Mouse (Mus musculus): ENCODE measurements at regions not wholly inside any gene's neighbourhood (a gene's known extent, or its start where the extent isn't known, plus 50 kb on each side); places are given as distances from the start of the nearest gene placed in this dataset.

- ATAC-seq (ENCODE audit: low FRiP score): no peak
- Histone ChIP-seq H3K9ac (no peak overlapping the region), H3K27ac (no peak overlapping the region), H3K36me3 (no peaks in the 10 kb centered on the region), H3K9me3 (no peaks in the 10 kb centered on the region), H3K4me1 (replicated peaks) (no peaks in the 10 kb centered on the region), H3K4me2 (no peak overlapping the region), H3K4me3 (no peak overlapping the region), H3K27me3 (no peaks in the 10 kb centered on the region)
- WGBS: 71% methylated on average over 10 of the region's 10 CpGs
These were observed 122.1 kb upstream of the Gm26657 start for GRCm38 (mm10) chr4:56617661-56618360.

- ATAC-seq (ENCODE audit: low FRiP score): no peak
These were observed 127.5 kb upstream of the Gm26657 start for GRCm38 (mm10) chr4:56612325-56612724.

GRCm38 (mm10) chr4:56611751-56612150 lies 128.1 kb upstream of the Gm26657 start:
- no peak overlapping the region for H3K27ac ChIP-seq

More at GRCm38 (mm10) chr4:56612325-56612724, 127.5 kb upstream of the Gm26657 start:
- Histone ChIP-seq H3K9ac (no peak overlapping the region), H3K27ac (no peak overlapping the region), H3K27me3 (no peaks in the 10 kb centered on the region), H3K9me3 (no peaks in the 10 kb centered on the region), H3K4me3 (no peak overlapping the region), H3K36me3 (no peaks in the 10 kb centered on the region), H3K4me1 (replicated peaks) (0 out of 2 replicates have a peak, but pooled peaks cover 4% of the 10 kb centered on the region), H3K4me2 (no peak overlapping the region)
- WGBS: 56% methylated on average over 4 of the region's 4 CpGs

GRCm38 (mm10) chr4:56610273-56610672 lies 129.6 kb upstream of the Gm26657 start:
- no peaks in the 10 kb centered on the region for H3K27me3 ChIP-seq
- H3K4me2 ChIP-seq: no peak overlapping the region
- no peak overlapping the region for H3K9ac ChIP-seq
- H3K27ac ChIP-seq: no peak overlapping the region
- H3K4me1 ChIP-seq (replicated peaks): 0 out of 2 replicates have a peak, but pooled peaks cover 4% of the 10 kb centered on the region
- H3K9me3 ChIP-seq: no peaks in the 10 kb centered on the region
- WGBS: 61% methylated on average over 6 of the region's 6 CpGs
- ATAC-seq (ENCODE audit: low FRiP score): no peak
- no peak overlapping the region for H3K4me3 ChIP-seq
- H3K36me3 ChIP-seq: no peaks in the 10 kb centered on the region

More at GRCm38 (mm10) chr4:56611751-56612150, 128.1 kb upstream of the Gm26657 start:
- H3K4me2 ChIP-seq: no peak overlapping the region
- 31% methylated on average over 4 of the region's 4 CpGs for WGBS
- no peak for ATAC-seq (ENCODE audit: low FRiP score)
- H3K4me3 ChIP-seq: no peak overlapping the region
- no peaks in the 10 kb centered on the region for H3K27me3 ChIP-seq
- no peaks in the 10 kb centered on the region for H3K9me3 ChIP-seq
- H3K36me3 ChIP-seq: no peaks in the 10 kb centered on the region
- H3K4me1 ChIP-seq (replicated peaks): 0 out of 2 replicates have a peak, but pooled peaks cover 4% of the 10 kb centered on the region
- no peak overlapping the region for H3K9ac ChIP-seq

GRCm38 (mm10) chr4:56608701-56609100 lies 131.2 kb upstream of the Gm26657 start:
- H3K27me3 ChIP-seq: no peaks in the 10 kb centered on the region
- H3K9me3 ChIP-seq: no peaks in the 10 kb centered on the region
- no peak overlapping the region for H3K9ac ChIP-seq
- ATAC-seq (ENCODE audit: low FRiP score): no peak
- no peak overlapping the region for H3K27ac ChIP-seq
- 0 out of 2 replicates have a peak, but pooled peaks cover 4% of the 10 kb centered on the region for H3K4me1 ChIP-seq (replicated peaks)
- no peaks in the 10 kb centered on the region for H3K36me3 ChIP-seq
- no peak overlapping the region for H3K4me3 ChIP-seq
- 84% methylated on average over 4 of the region's 4 CpGs for WGBS
- no peak overlapping the region for H3K4me2 ChIP-seq

GRCm38 (mm10) chr4:56598398-56598797 lies 141.5 kb upstream of the Gm26657 start:
- H3K4me2 ChIP-seq: no peak overlapping the region
- no peak for ATAC-seq (ENCODE audit: low FRiP score)
- WGBS: 77% methylated on average over 2 of the region's 2 CpGs

GRCm38 (mm10) chr4:56597931-56598330 lies 141.9 kb upstream of the Gm26657 start:
- H3K9ac ChIP-seq: no peak overlapping the region
- no peaks in the 10 kb centered on the region for H3K9me3 ChIP-seq
- H3K27me3 ChIP-seq: no peaks in the 10 kb centered on the region
- no peak for ATAC-seq (ENCODE audit: low FRiP score)
- no peaks in the 10 kb centered on the region for H3K4me1 ChIP-seq (replicated peaks)
- H3K27ac ChIP-seq: no peak overlapping the region
- no peak overlapping the region for H3K4me3 ChIP-seq
- no peak overlapping the region for H3K4me2 ChIP-seq
- H3K36me3 ChIP-seq: no peaks in the 10 kb centered on the region

More at GRCm38 (mm10) chr4:56598398-56598797, 141.5 kb upstream of the Gm26657 start:
- H3K4me1 ChIP-seq (replicated peaks): no peaks in the 10 kb centered on the region
- H3K9me3 ChIP-seq: no peaks in the 10 kb centered on the region
- H3K36me3 ChIP-seq: no peaks in the 10 kb centered on the region
- H3K4me3 ChIP-seq: no peak overlapping the region
- H3K27ac ChIP-seq: no peak overlapping the region
- no peak overlapping the region for H3K9ac ChIP-seq
- no peaks in the 10 kb centered on the region for H3K27me3 ChIP-seq

GRCm38 (mm10) chr4:56582405-56582804 lies 157.5 kb upstream of the Gm26657 start:
- Histone ChIP-seq H3K36me3 (no peaks in the 10 kb centered on the region), H3K9ac (no peak overlapping the region), H3K9me3 (no peaks in the 10 kb centered on the region), H3K27ac (no peak overlapping the region), H3K4me1 (replicated peaks) (no peaks in the 10 kb centered on the region), H3K4me3 (no peak overlapping the region), H3K27me3 (no peaks in the 10 kb centered on the region), H3K4me2 (no peak overlapping the region)
- 84% methylated on average over 3 of the region's 3 CpGs for WGBS
- ATAC-seq (ENCODE audit: low FRiP score): no peak

- Histone ChIP-seq H3K27ac (0 out of 2 replicates have a peak overlapping the region, but pooled peaks have one; percentile 12), H3K4me2 (peak overlapping the region; percentile 31)
- WGBS: 60% methylated on average over 15 of the region's 15 CpGs
These were observed 162.9 kb upstream of the Gm26657 start for GRCm38 (mm10) chr4:56576837-56577548.

GRCm38 (mm10) chr4:56552126-56552525 lies 187.7 kb upstream of the Gm26657 start:
- Histone ChIP-seq H3K4me2 (no peak overlapping the region), H3K4me3 (no peak overlapping the region), H3K9ac (no peak overlapping the region), H3K36me3 (no peaks in the 10 kb centered on the region), H3K9me3 (no peaks in the 10 kb centered on the region), H3K27me3 (no peaks in the 10 kb centered on the region), H3K4me1 (replicated peaks) (no peaks in the 10 kb centered on the region), H3K27ac (no peak overlapping the region)
- no peak for ATAC-seq (ENCODE audit: low FRiP score)

More at GRCm38 (mm10) chr4:56576837-56577548, 162.9 kb upstream of the Gm26657 start:
- H3K27me3 ChIP-seq: no peaks in the 10 kb centered on the region
- H3K9ac ChIP-seq: no peak overlapping the region
- peak; percentile 87 for ATAC-seq (ENCODE audit: low FRiP score)
- H3K4me1 ChIP-seq (replicated peaks): 0 out of 2 replicates have a peak, but pooled peaks cover 9% of the 10 kb centered on the region
- H3K4me3 ChIP-seq: no peak overlapping the region
- H3K9me3 ChIP-seq: no peaks in the 10 kb centered on the region
- H3K36me3 ChIP-seq: no peaks in the 10 kb centered on the region

- WGBS: 84% methylated on average over 9 of the region's 9 CpGs
- Histone ChIP-seq H3K4me1 (replicated peaks) (no peaks in the 10 kb centered on the region), H3K9me3 (no peaks in the 10 kb centered on the region)
These were observed 206.4 kb upstream of the Gm26657 start for GRCm38 (mm10) chr4:56533344-56533985.

GRCm38 (mm10) chr4:56532921-56533320 lies 206.9 kb upstream of the Gm26657 start:
- H3K4me3 ChIP-seq: no peak overlapping the region
- H3K9ac ChIP-seq: no peak overlapping the region
- H3K4me1 ChIP-seq (replicated peaks): no peaks in the 10 kb centered on the region
- no peak overlapping the region for H3K4me2 ChIP-seq
- ATAC-seq (ENCODE audit: low FRiP score): no peak
- no peak overlapping the region for H3K27ac ChIP-seq
- 81% methylated on average over 9 of the region's 9 CpGs for WGBS
- H3K36me3 ChIP-seq: no peaks in the 10 kb centered on the region
- H3K27me3 ChIP-seq: no peaks in the 10 kb centered on the region
- H3K9me3 ChIP-seq: no peaks in the 10 kb centered on the region

More at GRCm38 (mm10) chr4:56533344-56533985, 206.4 kb upstream of the Gm26657 start:
- Histone ChIP-seq H3K27me3 (no peaks in the 10 kb centered on the region), H3K36me3 (no peaks in the 10 kb centered on the region), H3K4me3 (no peak overlapping the region), H3K9ac (no peak overlapping the region), H3K27ac (no peak overlapping the region), H3K4me2 (no peak overlapping the region)
- ATAC-seq (ENCODE audit: low FRiP score): no peak

Measured in hindbrain, embryonic 13.5 days (tissue).